19 mouse cellular contexts compared by ENCODE assay signal in the genomic region with DNA sequence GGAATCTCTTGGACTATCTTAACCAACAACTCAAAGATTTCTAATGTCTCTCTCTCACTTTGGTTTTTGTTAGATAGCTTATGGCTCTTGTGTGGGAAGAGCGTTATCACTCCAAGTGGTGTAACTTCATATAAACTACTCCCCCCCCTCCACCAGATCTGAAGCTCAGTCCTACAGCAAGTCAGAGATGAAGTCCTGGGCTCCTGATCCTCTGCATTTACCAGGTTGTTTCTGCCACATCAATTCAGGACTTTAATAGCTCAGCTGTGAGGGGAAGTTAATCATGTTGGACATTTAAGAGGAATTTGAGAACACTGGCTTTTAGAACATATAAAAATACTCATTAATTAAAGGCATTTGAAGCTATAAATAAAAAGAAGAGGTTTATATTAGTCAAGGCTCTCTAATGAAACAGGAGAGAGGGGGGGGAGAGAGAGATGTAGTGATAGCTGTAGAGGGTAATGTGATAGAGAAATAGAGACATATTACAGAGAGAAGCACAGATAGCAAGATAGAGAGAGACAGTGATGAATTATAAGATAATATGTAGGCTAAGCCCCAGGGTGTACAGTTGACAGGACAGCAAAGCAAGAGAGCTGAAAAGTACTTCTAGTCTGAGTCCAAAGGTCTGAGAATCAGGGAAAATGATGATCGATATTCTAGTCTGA.
DNase-seq lines count a peak whose midpoint lies in the region; ATAC-seq and TF ChIP-seq lines count a peak whose summit lies in the region.
"Had no signal": no experiment of that assay in that cellular context is flagged by ENCODE, and none has a peak within 500 bp of the region (broad histone marks: within the 10 kb centered on the region; RNA-seq: fewer than 3 reads in every experiment).

No protein-coding gene starts in this region.

- 30% methylated on average over 2 of the region's 2 CpGs for WGBS in kidney, embryonic 15.5 days
- 33% methylated on average over 2 of the region's 2 CpGs for WGBS in kidney, postnatal 0 days
- 60% methylated on average over 2 of the region's 2 CpGs for WGBS in liver, adult 2 months

- no peak for TF ChIP-seq POLR2A in liver, adult 2 months (IDR thresholded peaks at IDR 0.05; ENCODE audit: extremely low read depth, insufficient read depth, low read length)

- H3K79me2 ChIP-seq in liver, adult 2 months (ENCODE audit: control insufficient read depth, insufficient read depth, low read length) = no peaks in the 10 kb centered on the region

- no peaks in the 10 kb centered on the region for H3K9me3 ChIP-seq in kidney, embryonic 15.5 days (replicated peaks)
- no peaks in the 10 kb centered on the region for H3K9me3 ChIP-seq in kidney, postnatal 0 days (replicated peaks; ENCODE audit: low read length)
- H3K9me3 ChIP-seq: embryonic facial prominence, embryonic 10.5 days; embryonic facial prominence, embryonic 12.5 days; forebrain, embryonic 13.5 days; forebrain, embryonic 15.5 days had no signal

- no peak for DNase-seq in kidney, postnatal 4 days
- DNase-seq in kidney, postnatal 0 days (ENCODE audit: low spot score) = peak; percentile 90
- no peak for DNase-seq in kidney, postnatal 36 days
- peak; percentile 77 for DNase-seq in liver, adult 2 months (ENCODE audit: extremely low read depth, low read depth, low spot score)
- DNase-seq in liver = no peak
- DNase-seq in adrenal gland, postnatal 10 days = no peak
- DNase-seq: adrenal gland, adult 2 months; adrenal gland, postnatal 14 days; adrenal gland, postnatal 36 days; cerebellum, adult 11-12 months; cerebellum, adult 2 months; cerebellum, adult 9-10 months; cerebellum, postnatal 10 days; cerebellum, postnatal 25 days had no signal

- no peaks in the 10 kb centered on the region for H3K4me1 ChIP-seq in kidney, embryonic 15.5 days
- no peaks in the 10 kb centered on the region for H3K4me1 ChIP-seq in kidney, postnatal 0 days (replicated peaks; ENCODE audit: insufficient read depth, low read length)
- H3K4me1 ChIP-seq in liver, adult 2 months (ENCODE audit: control insufficient read depth, insufficient read depth, low read length) = peaks cover 3% of the 10 kb centered on the region; the same call in 1 of the 2 replicates
- H3K4me1 ChIP-seq: embryonic facial prominence, embryonic 12.5 days; forebrain, embryonic 13.5 days; forebrain, embryonic 15.5 days had no signal

- no peaks in the 10 kb centered on the region for H3K36me3 ChIP-seq in kidney, embryonic 15.5 days
- no peaks in the 10 kb centered on the region for H3K36me3 ChIP-seq in kidney, postnatal 0 days (ENCODE audit: insufficient read depth, low read length)
- H3K36me3 ChIP-seq in liver, adult 2 months (ENCODE audit: control insufficient read depth, insufficient read depth, low read length) = no peaks in the 10 kb centered on the region
- H3K36me3 ChIP-seq: embryonic facial prominence, embryonic 10.5 days; embryonic facial prominence, embryonic 12.5 days; forebrain, embryonic 15.5 days had no signal

- no peak overlapping the region for H3K9ac ChIP-seq in kidney, embryonic 15.5 days
- H3K9ac ChIP-seq in kidney, postnatal 0 days (ENCODE audit: low read depth, low read length) = no peak overlapping the region
- no peak overlapping the region for H3K9ac ChIP-seq in liver, adult 2 months (ENCODE audit: low read depth, low read length)
- H3K9ac ChIP-seq: embryonic facial prominence, embryonic 12.5 days; forebrain, embryonic 13.5 days; forebrain, embryonic 15.5 days had no signal

- no peaks in the 10 kb centered on the region for H3K27me3 ChIP-seq in kidney, embryonic 15.5 days
- no peaks in the 10 kb centered on the region for H3K27me3 ChIP-seq in kidney, postnatal 0 days (ENCODE audit: insufficient read depth, low read length)
- no peaks in the 10 kb centered on the region for H3K27me3 ChIP-seq in liver, adult 2 months (ENCODE audit: control insufficient read depth, insufficient read depth, low read length)
- H3K27me3 ChIP-seq: embryonic facial prominence, embryonic 12.5 days; forebrain, embryonic 13.5 days; forebrain, embryonic 15.5 days had no signal

- H3K4me3 ChIP-seq in kidney, embryonic 15.5 days (replicated peaks) = no peak overlapping the region
- H3K4me3 ChIP-seq in kidney, postnatal 0 days (replicated peaks; ENCODE audit: low read depth, low read length) = no peak overlapping the region
- no peak overlapping the region for H3K4me3 ChIP-seq in liver, adult 2 months (ENCODE audit: insufficient read depth, low read depth, low read length)
- H3K4me3 ChIP-seq: embryonic facial prominence, embryonic 10.5 days; embryonic facial prominence, embryonic 12.5 days; forebrain, embryonic 13.5 days; forebrain, embryonic 15.5 days had no signal

- 0 out of 2 replicates have a peak overlapping the region, but pooled peaks have one; percentile 18 for H3K27ac ChIP-seq in kidney, embryonic 15.5 days
- no peak overlapping the region for H3K27ac ChIP-seq in kidney, postnatal 0 days
- H3K27ac ChIP-seq in liver, adult 2 months (replicated peaks; ENCODE audit: insufficient read depth, low read depth, low read length) = no peak overlapping the region
- H3K27ac ChIP-seq: embryonic facial prominence, embryonic 10.5 days; embryonic facial prominence, embryonic 12.5 days; forebrain, embryonic 13.5 days; forebrain, embryonic 15.5 days had no signal

- peak; percentile 87 for ATAC-seq in kidney, embryonic 15.5 days (replicated peaks; ENCODE audit: low FRiP score)
- peak; percentile 72; the same call in 1 of the 2 replicates for ATAC-seq in kidney, postnatal 0 days (replicated peaks; ENCODE audit: low FRiP score, low read depth)
- ATAC-seq: forebrain, embryonic 13.5 days; forebrain, embryonic 15.5 days had no signal

- TF ChIP-seq CTCF in kidney, postnatal 0 days (IDR thresholded peaks at IDR 0.05; ENCODE audit: low read depth) = no peak
- no peak for TF ChIP-seq CTCF in liver, adult 2 months (IDR thresholded peaks at IDR 0.05; ENCODE audit: low read depth, low read length)

- no peak overlapping the region for H3K4me2 ChIP-seq in kidney, embryonic 15.5 days
- H3K4me2 ChIP-seq in kidney, postnatal 0 days (ENCODE audit: low read length) = no peak overlapping the region
- H3K4me2 ChIP-seq: embryonic facial prominence, embryonic 12.5 days; forebrain, embryonic 13.5 days; forebrain, embryonic 15.5 days had no signal

Comparison
In these comparisons a context has a peak if more than half of its experiments do, and no peak if none do; other contexts are left out.
1. DNase-seq: peak in kidney, postnatal 0 days (single experiment) and liver, adult 2 months (single experiment); none in kidney, postnatal 4 days (0 of 2), kidney, postnatal 36 days (0 of 2), liver (single experiment) and adrenal gland, postnatal 10 days (single experiment).